Mouse (Mus musculus) midbrain, embryonic 15.5 days (tissue): ENCODE data around the gene Ccdc22. TPM values are rescaled to one million over a fixed set of nuclear protein-coding genes. Genes with fewer than 3 reads are reported as not detected.
A peak's percentile ranks its signal among the peaks of the same experiment; 100 is the strongest.

Experiments
- ATAC-seq: fragments of 200-750 bp; cut with Nextera tagmentation; replicated peaks from 2 replicates; pipeline ENCODE4 v1.8.0; 2017; ENCODE audit warnings: moderate TSS enrichment
- H3K27ac ChIP-seq: fragments of 300-500 bp; sonication (generic); 2 replicates; pipeline ENCODE4 v1.5.1; 2015; ENCODE audit warnings: mild to moderate bottlenecking, inconsistent platforms
- H3K27me3 ChIP-seq: fragments of 300-500 bp; sonication (generic); replicated peaks from 2 replicates; pipeline ENCODE4 v1.6.1; 2015; ENCODE audit warnings: inconsistent platforms
- H3K36me3 ChIP-seq: fragments of 300-500 bp; sonication (generic); replicated peaks from 2 replicates; pipeline ENCODE4 v1.6.1; 2015; ENCODE audit warnings: inconsistent platforms
- H3K4me1 ChIP-seq: fragments of 300-500 bp; sonication (generic); 2 replicates; pipeline ENCODE4 v1.6.1; 2015; ENCODE audit warnings: inconsistent platforms
- H3K4me2 ChIP-seq: fragments of 300-500 bp; sonication (generic); 2 replicates; pipeline ENCODE4 v1.6.1; 2015; ENCODE audit warnings: inconsistent platforms, mild to moderate bottlenecking, moderate library complexity
- H3K4me3 ChIP-seq: fragments of 300-500 bp; sonication (generic); 2 replicates; pipeline ENCODE4 v1.5.1; 2015; ENCODE audit warnings: mild to moderate bottlenecking, inconsistent platforms
- H3K9ac ChIP-seq: fragments of 300-500 bp; sonication (generic); 2 replicates; pipeline ENCODE4 v1.6.1; 2015; ENCODE audit warnings: mild to moderate bottlenecking, inconsistent platforms
- H3K9me3 ChIP-seq: fragments of 300-500 bp; sonication (generic); 2 replicates; pipeline ENCODE4 v1.6.1; 2016; ENCODE audit warnings: inconsistent platforms
- WGBS: fragments of 180-500 bp; shearing (Covaris S2); methylation state at CpG from one replicate; pipeline ENCODE4 v1.1.7; 2015; ENCODE audit warnings: mixed read lengths; 5-methylcytosine and 5-hydroxymethylcytosine counted together
- polyA plus RNA-seq: library from polyadenylated mRNA; unstranded; fragments of >200 nt; fragmentation: Nextera tagmentation; extraction: Ambion mirVana; gene quantifications from 2 replicates; pipeline ENCODE4 v1.2.1, GENCODE M21; 2015

Gene Ccdc22
- polyA plus RNA-seq, 1 experiment from 2014 or later: 34.4 TPM

- H3K9ac ChIP-seq: no peak within 1 kb of the TSS
- 76% methylated on average over 6 of the region's 6 CpGs for WGBS
- H3K27ac ChIP-seq: no peak within 1 kb of the TSS
- H3K9me3 ChIP-seq: no peaks in the 10 kb centered on the region
- ATAC-seq: no peak
- peaks cover 13% of the 10 kb centered on the region; the same call in 1 of the 2 replicates for H3K4me1 ChIP-seq
- H3K4me2 ChIP-seq: no peak within 1 kb of the TSS
- no peaks in the 10 kb centered on the region for H3K36me3 ChIP-seq
- no peaks in the 10 kb centered on the region for H3K27me3 ChIP-seq
- H3K4me3 ChIP-seq: no peak within 1 kb of the TSS
Measured at GRCm38 (mm10) chrX:7606783-7607182, 1.5 kb upstream of the Ccdc22 start, which contains the start of gene Cacna1f. Cacna1f (plus strand) TSS chrX:7607083.

- no peaks in the 10 kb centered on the region for H3K36me3 ChIP-seq
- peak overlapping the region; percentile 50; the same call in 1 of the 2 replicates for H3K4me2 ChIP-seq
- H3K9ac ChIP-seq: no peak overlapping the region
- H3K9me3 ChIP-seq: no peaks in the 10 kb centered on the region
- WGBS: 46% methylated on average over 8 of the region's 8 CpGs
- H3K27me3 ChIP-seq: no peaks in the 10 kb centered on the region
- 0 out of 2 replicates have a peak overlapping the region, but pooled peaks have one; percentile 50 for H3K4me3 ChIP-seq
- H3K27ac ChIP-seq: no peak overlapping the region
- peak; percentile 43 for ATAC-seq
- peaks cover 13% of the 10 kb centered on the region; the same call in 1 of the 2 replicates for H3K4me1 ChIP-seq
Measured at GRCm38 (mm10) chrX:7605575-7605941, 241 bp upstream of the Ccdc22 start.

GRCm38 (mm10) chrX:7604004-7604403 is 1.3 kb downstream of the Ccdc22 start:
- Histone ChIP-seq H3K9ac (no peak overlapping the region), H3K4me2 (no peak overlapping the region), H3K4me1 (peaks cover 11% of the 10 kb centered on the region; the same call in 1 of the 2 replicates), H3K9me3 (no peaks in the 10 kb centered on the region), H3K27me3 (no peaks in the 10 kb centered on the region), H3K36me3 (no peaks in the 10 kb centered on the region), H3K4me3 (no peak overlapping the region), H3K27ac (no peak overlapping the region)
- ATAC-seq: no peak
- 93% methylated on average over 7 of the region's 7 CpGs for WGBS

DNA sequence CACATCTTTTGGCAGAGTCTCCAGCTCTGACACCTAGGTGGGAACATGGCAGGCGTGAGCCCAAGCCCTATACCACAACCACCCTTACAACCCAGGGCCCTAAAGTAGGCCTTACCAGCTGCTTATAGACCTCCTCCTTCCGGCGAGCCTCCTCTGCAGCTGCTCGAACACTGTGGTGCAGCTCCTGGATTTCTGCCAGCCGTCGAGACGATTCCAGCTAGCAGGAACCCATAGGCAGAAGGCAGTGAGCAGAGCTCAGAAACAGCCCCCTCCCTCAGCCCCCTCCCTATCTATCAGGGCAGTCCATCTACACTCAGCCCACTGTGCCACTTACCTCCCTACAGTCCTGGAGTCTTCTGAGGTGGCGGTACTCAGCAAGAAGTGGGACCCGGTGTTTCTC is 9.9 kb downstream of the Ccdc22 start:
- no peak overlapping the region for H3K27ac ChIP-seq
- H3K9ac ChIP-seq: no peak overlapping the region
- H3K4me1 ChIP-seq: no peaks in the 10 kb centered on the region
- ATAC-seq: no peak
- 0 out of 2 replicates have a peak, but pooled peaks cover 3% of the 10 kb centered on the region for H3K36me3 ChIP-seq
- 89% methylated on average over 9 of the region's 9 CpGs for WGBS
- H3K4me2 ChIP-seq: no peak overlapping the region
- H3K9me3 ChIP-seq: no peaks in the 10 kb centered on the region
- H3K27me3 ChIP-seq: no peaks in the 10 kb centered on the region
- H3K4me3 ChIP-seq: no peak overlapping the region

GRCm38 (mm10) chrX:7586356-7586755 is 19.0 kb downstream of the Ccdc22 start:
- H3K27ac ChIP-seq: no peak overlapping the region
- no peaks in the 10 kb centered on the region for H3K36me3 ChIP-seq
- ATAC-seq: no peak
- H3K9me3 ChIP-seq: no peaks in the 10 kb centered on the region
- H3K4me1 ChIP-seq: no peaks in the 10 kb centered on the region
- H3K9ac ChIP-seq: no peak overlapping the region
- 81% methylated on average over 4 of the region's 5 CpGs for WGBS
- no peak overlapping the region for H3K4me2 ChIP-seq
- no peak overlapping the region for H3K4me3 ChIP-seq
- no peaks in the 10 kb centered on the region for H3K27me3 ChIP-seq

DNA sequence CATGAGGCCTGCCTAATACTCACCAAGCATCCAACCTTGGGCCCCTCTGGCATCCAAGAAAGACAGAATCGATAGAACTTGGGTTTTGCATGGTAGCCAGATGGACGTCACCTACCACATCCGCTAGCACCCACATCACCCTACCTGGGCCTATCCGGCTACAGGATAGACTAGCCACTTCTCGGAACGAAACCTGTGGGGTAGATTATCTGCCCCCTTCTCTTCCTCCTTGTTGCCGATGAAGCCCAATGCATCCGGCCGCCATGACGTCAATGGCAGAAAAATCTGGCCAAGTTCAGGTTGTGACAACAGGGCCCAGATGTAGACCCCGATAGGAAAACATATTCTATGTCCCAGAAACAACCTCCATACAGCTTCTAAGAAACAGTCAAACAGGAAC is 21.4 kb downstream of the Ccdc22 start:
- 97% methylated on average over 11 of the region's 11 CpGs for WGBS
- H3K4me2 ChIP-seq: no peak overlapping the region
- H3K9ac ChIP-seq: no peak overlapping the region
- H3K27ac ChIP-seq: no peak overlapping the region
- H3K36me3 ChIP-seq: no peaks in the 10 kb centered on the region
- no peaks in the 10 kb centered on the region for H3K27me3 ChIP-seq
- no peak for ATAC-seq
- H3K9me3 ChIP-seq: no peaks in the 10 kb centered on the region
- no peaks in the 10 kb centered on the region for H3K4me1 ChIP-seq
- no peak overlapping the region for H3K4me3 ChIP-seq

- Histone ChIP-seq H3K27ac (no peak overlapping the region), H3K4me3 (no peak overlapping the region), H3K4me1 (no peaks in the 10 kb centered on the region), H3K36me3 (no peaks in the 10 kb centered on the region), H3K27me3 (no peaks in the 10 kb centered on the region), H3K4me2 (no peak overlapping the region), H3K9ac (no peak overlapping the region), H3K9me3 (no peaks in the 10 kb centered on the region)
- ATAC-seq: no peak
- WGBS: 98% methylated on average over 2 of the region's 2 CpGs
Measured at GRCm38 (mm10) chrX:7581151-7581550, 24.2 kb downstream of the Ccdc22 start.

DNA sequence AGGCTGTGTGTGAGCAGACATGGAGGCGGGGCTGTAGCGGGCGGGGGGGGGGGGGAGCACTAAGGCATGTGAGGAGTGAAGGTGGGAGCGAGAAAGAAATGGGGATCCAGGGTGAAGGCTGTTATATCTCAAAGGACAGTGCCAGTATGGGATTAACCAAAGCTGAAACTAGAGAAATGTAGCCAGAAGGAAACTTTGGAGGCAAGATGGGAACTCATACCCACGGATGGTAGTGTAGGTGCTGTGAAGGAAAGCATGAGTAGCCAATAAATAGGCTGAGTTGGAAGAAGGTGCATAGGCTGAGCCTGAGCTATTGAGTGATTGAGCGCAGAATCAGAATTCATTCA is 30.5 kb downstream of the Ccdc22 start:
- no peaks in the 10 kb centered on the region for H3K27me3 ChIP-seq
- H3K27ac ChIP-seq: peak overlapping the region; percentile 93
- peaks cover 24% of the 10 kb centered on the region for H3K4me1 ChIP-seq
- H3K4me2 ChIP-seq: peak overlapping the region; percentile 46
- WGBS: 22% methylated on average over 6 of the region's 6 CpGs
- H3K9me3 ChIP-seq: no peaks in the 10 kb centered on the region
- peak overlapping the region; percentile 54 for H3K4me3 ChIP-seq
- no peaks in the 10 kb centered on the region for H3K36me3 ChIP-seq
- peak; percentile 15 for ATAC-seq
- no peak overlapping the region for H3K9ac ChIP-seq

- H3K36me3 ChIP-seq: no peaks in the 10 kb centered on the region
- peaks cover 24% of the 10 kb centered on the region for H3K4me1 ChIP-seq
- WGBS: 22% methylated on average over 65 of the region's 65 CpGs
- no peaks in the 10 kb centered on the region for H3K27me3 ChIP-seq
- H3K9me3 ChIP-seq: no peaks in the 10 kb centered on the region
- peak; percentile 98 for ATAC-seq
- peak within 1 kb of the TSS; percentile 65 for H3K9ac ChIP-seq
- H3K4me2 ChIP-seq: peak within 1 kb of the TSS; percentile 65
- H3K4me3 ChIP-seq: peak within 1 kb of the TSS; percentile 54
- H3K27ac ChIP-seq: peak within 1 kb of the TSS; percentile 93
Measured at GRCm38 (mm10) chrX:7574087-7574884, 31.0 kb downstream of the Ccdc22 start, which contains the start of gene Ppp1r3f. Ppp1r3f (minus strand) TSS chrX:7574283.

DNA sequence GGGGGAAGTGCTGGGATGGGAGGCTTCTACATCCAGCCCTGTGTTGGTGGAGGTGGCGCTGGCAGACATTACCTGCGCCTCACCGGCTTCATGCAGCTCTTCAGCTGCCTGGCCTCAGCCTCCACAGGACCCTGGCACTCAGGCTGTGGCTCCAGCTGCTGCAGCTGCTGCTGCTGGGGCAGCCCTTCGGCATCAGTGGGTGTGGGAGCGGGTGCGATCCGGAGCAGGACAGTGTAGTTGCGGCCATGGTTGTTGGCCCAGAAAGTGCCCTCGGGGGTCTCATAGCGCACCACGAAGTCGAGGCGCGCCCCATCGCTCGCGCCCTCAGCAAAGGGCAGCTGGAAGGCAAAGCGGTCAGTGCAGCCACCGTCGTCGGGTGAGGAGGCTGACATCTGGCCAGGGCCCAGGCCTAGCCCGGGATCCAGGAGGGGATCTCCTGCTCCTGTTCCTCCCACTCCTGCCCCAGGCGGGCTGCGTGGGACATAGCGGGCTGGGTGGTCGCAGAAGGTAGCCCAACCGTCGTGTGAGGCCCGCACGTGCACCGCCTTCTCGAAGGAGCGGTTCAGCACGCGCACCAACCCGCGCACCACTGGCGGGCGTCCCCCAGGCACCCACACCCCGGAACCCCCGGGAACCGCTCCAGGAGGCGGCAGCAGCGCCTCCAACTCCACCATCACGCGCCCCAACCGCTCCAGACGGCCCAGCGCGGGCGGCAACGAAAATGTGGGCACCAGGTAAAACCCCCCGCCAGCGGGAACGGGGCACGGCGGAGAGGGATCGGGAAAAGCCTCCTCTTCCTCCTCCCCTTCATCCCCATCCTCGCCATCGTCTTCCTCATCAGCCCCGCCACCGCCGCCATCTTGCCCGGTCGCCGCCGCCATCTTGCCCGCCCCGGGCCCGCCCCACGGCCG is 31.9 kb downstream of the Ccdc22 start, which contains the start of gene Foxp3:
TSS of gene Foxp3 (plus strand) at position 469 of the 911 bp plus-strand sequence.
- Histone ChIP-seq H3K4me2 (peak within 1 kb of the TSS; percentile 65), H3K9me3 (no peaks in the 10 kb centered on the region), H3K9ac (peak within 1 kb of the TSS; percentile 65), H3K27me3 (no peaks in the 10 kb centered on the region), H3K27ac (peak within 1 kb of the TSS; percentile 93), H3K36me3 (no peaks in the 10 kb centered on the region), H3K4me3 (peak within 1 kb of the TSS; percentile 54), H3K4me1 (peaks cover 24% of the 10 kb centered on the region)
- peak; percentile 8 for ATAC-seq
- WGBS: 44% methylated on average over 69 of the region's 72 CpGs

DNA sequence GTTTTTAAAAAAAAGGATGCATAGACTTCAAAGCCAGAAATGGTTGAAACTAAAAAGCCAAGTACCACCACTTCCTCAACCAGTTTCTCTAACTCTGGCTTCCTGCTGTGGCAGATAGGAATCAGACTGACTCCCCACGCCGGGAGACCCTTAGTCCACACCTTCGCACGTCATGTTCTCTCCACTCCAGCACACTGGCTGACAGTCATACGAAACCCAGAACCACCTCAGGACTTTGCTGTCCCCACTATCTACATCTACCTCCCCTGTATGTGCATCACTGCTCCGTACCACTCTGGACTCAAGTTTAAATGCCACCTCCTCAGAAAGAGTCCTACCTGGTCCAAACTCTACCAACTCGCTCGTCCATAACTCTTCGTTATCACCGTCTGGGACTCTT is 32.9 kb downstream of the Ccdc22 start:
- WGBS: 85% methylated on average over 10 of the region's 10 CpGs
- H3K4me3 ChIP-seq: peak overlapping the region; percentile 54; the same call in 1 of the 2 replicates

GRCm38 (mm10) chrX:7571565-7572136 is 33.7 kb downstream of the Ccdc22 start:
- Histone ChIP-seq H3K4me3 (no peak overlapping the region), H3K4me1 (peaks cover 24% of the 10 kb centered on the region), H3K9me3 (no peaks in the 10 kb centered on the region), H3K36me3 (no peaks in the 10 kb centered on the region), H3K4me2 (no peak overlapping the region), H3K27ac (no peak overlapping the region), H3K9ac (no peak overlapping the region), H3K27me3 (no peaks in the 10 kb centered on the region)
- 93% methylated on average over 9 of the region's 9 CpGs for WGBS
- ATAC-seq: no peak

More for the DNA sequence above, 32.9 kb downstream of the Ccdc22 start:
- no peaks in the 10 kb centered on the region for H3K27me3 ChIP-seq
- no peak overlapping the region for H3K9ac ChIP-seq
- no peaks in the 10 kb centered on the region for H3K36me3 ChIP-seq
- ATAC-seq: no peak
- peaks cover 24% of the 10 kb centered on the region for H3K4me1 ChIP-seq
- H3K9me3 ChIP-seq: no peaks in the 10 kb centered on the region
- H3K4me2 ChIP-seq: peak overlapping the region; percentile 65
- H3K27ac ChIP-seq: no peak overlapping the region
